Mouse (Mus musculus) heart, adult 18-20 months (tissue): ENCODE data around the gene Sart1. TPM values are rescaled to one million over a fixed set of nuclear protein-coding genes. Genes with fewer than 3 reads are reported as not detected.

Experiments
- total RNA-seq, 2 experiments: library from RNA; stranded (reverse); gene quantifications; 2 replicates each; pipeline ENCODE4 v1.2.3; 2021

Gene Sart1
- total RNA-seq, 2 experiments from 2014 or later, result 47.8 to 48.1 TPM

Other genes with a start within 250 kb of the Sart1 start
- gene Pacs1, start 115.6 kb downstream of the Sart1 start, total RNA-seq, result 10 to 100 TPM; 21.8 to 22.7 TPM
- 100 to 1,000 TPM; 118 to 119 TPM for gene Sf3b2, start 93.2 kb downstream of the Sart1 start, total RNA-seq
- 10 to 100 TPM; 21.9 to 22.4 TPM for gene Gal3st3, start 90.4 kb downstream of the Sart1 start, total RNA-seq
- gene Catsper1, start 53.0 kb downstream of the Sart1 start, total RNA-seq, result not detected
- 10 to 100 TPM; 17.3 to 21.4 TPM for gene Cst6, start 39.1 kb downstream of the Sart1 start, total RNA-seq
- 10 to 100 TPM; 18.8 to 19.7 TPM for gene Eif1ad, start 22.0 kb downstream of the Sart1 start, total RNA-seq
- gene Banf1, start 21.5 kb downstream of the Sart1 start, total RNA-seq, result 100 to 1,000 TPM; 121 to 125 TPM
- under 1 TPM in 1 of 2 experiments, not detected in 1; 0.59 TPM for gene Tsga10ip, start 13.8 kb upstream of the Sart1 start, total RNA-seq
- 100 to 1,000 TPM; 301 to 320 TPM for gene Drap1, start 36.3 kb upstream of the Sart1 start, total RNA-seq
- gene AI837181, start 36.4 kb upstream of the Sart1 start, total RNA-seq, result 10 to 100 TPM; 32.1 to 38.3 TPM
- not detected for gene Fosl1, start 58.8 kb upstream of the Sart1 start, total RNA-seq
- gene Ccdc85b, start 69.2 kb upstream of the Sart1 start, total RNA-seq, result 1 to 10 TPM; 6.0 to 6.7 TPM
- gene Fibp, start 71.9 kb upstream of the Sart1 start, total RNA-seq, result 10 to 100 TPM; 50.9 to 54.3 TPM
- 1 to 10 TPM in 1 of 2 experiments, under 1 TPM in 1; 0.25 to 1.5 TPM for gene Ctsw, start 79.8 kb upstream of the Sart1 start, total RNA-seq
- 1 to 10 TPM; 7.2 to 7.9 TPM for gene Efemp2, start 85.3 kb upstream of the Sart1 start, total RNA-seq
- 10 to 100 TPM; 16.9 to 24.2 TPM for gene Mus81, start 99.7 kb upstream of the Sart1 start, total RNA-seq
- 100 to 1,000 TPM; 184 to 211 TPM for gene Cfl1, start 101.8 kb upstream of the Sart1 start, total RNA-seq
- gene 1700020D05Rik, start 115.1 kb upstream of the Sart1 start, total RNA-seq, result under 1 TPM; 0.35 to 0.57 TPM
- 1 to 10 TPM; 4.2 to 4.3 TPM for gene Snx32, start 121.8 kb upstream of the Sart1 start, total RNA-seq
- gene Ovol1, start 171.9 kb upstream of the Sart1 start, total RNA-seq, result not detected
- gene Ap5b1, start 179.3 kb upstream of the Sart1 start, total RNA-seq, result 1 to 10 TPM; 2.8 to 4.3 TPM
- 10 to 100 TPM; 56.5 to 59.3 TPM for gene Rnaseh2c, start 213.2 kb upstream of the Sart1 start, total RNA-seq
- gene Kat5, start 221.5 kb upstream of the Sart1 start, total RNA-seq, result 10 to 100 TPM; 20.5 to 31.3 TPM
- 10 to 100 TPM; 25.4 to 30.2 TPM for gene Rela, start 248.8 kb upstream of the Sart1 start, total RNA-seq